In genomic region chr4:103326994-103327393, GRCm38 (mm10) we compare ENCODE assay signal across 10 mouse cellular contexts. TPM values are rescaled to one million over a fixed set of nuclear protein-coding genes. Genes with fewer than 3 reads are reported as not detected.
DNase-seq lines count a peak whose midpoint lies in the region; ATAC-seq and TF ChIP-seq lines count a peak whose summit lies in the region.
"Had no signal": no experiment of that assay in that cellular context is flagged by ENCODE, and none has a peak within 500 bp of the region (broad histone marks: within the 10 kb centered on the region; RNA-seq: fewer than 3 reads in every experiment).

No protein-coding gene starts in this region.

- no peak for ATAC-seq in heart, embryonic 12.5 days (ENCODE audit: insufficient number of reproducible peaks, low FRiP score)
- peak; percentile 69; the same call in 1 of the 2 replicates for ATAC-seq in common myeloid progenitor, adult 5-6 weeks (replicated peaks; ENCODE audit: low read depth, poor library complexity, severe bottlenecking)
- peak; percentile 82 for ATAC-seq in liver, postnatal 0 days
- ATAC-seq in forebrain, embryonic 12.5 days (ENCODE audit: low FRiP score), result no peak
- no peak for ATAC-seq in erythroblast, adult 5-6 weeks (replicated peaks; ENCODE audit: low FRiP score, poor library complexity, severe bottlenecking)

- no peaks in the 10 kb centered on the region for H3K27me3 ChIP-seq in heart, embryonic 12.5 days (replicated peaks)
- no peaks in the 10 kb centered on the region for H3K27me3 ChIP-seq in E14TG2a.4 (ENCODE audit: insufficient read depth, low read length)
- no peaks in the 10 kb centered on the region for H3K27me3 ChIP-seq in liver, postnatal 0 days (ENCODE audit: insufficient read depth, low read length)
- H3K27me3 ChIP-seq in forebrain, embryonic 12.5 days, result peaks cover 10% of the 10 kb centered on the region
- peaks cover 18% of the 10 kb centered on the region for H3K27me3 ChIP-seq in forebrain, embryonic 10.5 days (ENCODE audit: poor library complexity, severe bottlenecking)
- H3K27me3 ChIP-seq: megakaryocyte, embryonic 14.5 days had no signal

- H3K9me3 ChIP-seq in heart, embryonic 12.5 days (replicated peaks), result no peaks in the 10 kb centered on the region
- H3K9me3 ChIP-seq in E14TG2a.4 (ENCODE audit: low read length), result no peaks in the 10 kb centered on the region
- H3K9me3 ChIP-seq in liver, postnatal 0 days (ENCODE audit: low read length), result no peaks in the 10 kb centered on the region
- no peaks in the 10 kb centered on the region for H3K9me3 ChIP-seq in forebrain, embryonic 12.5 days
- no peaks in the 10 kb centered on the region for H3K9me3 ChIP-seq in forebrain, embryonic 10.5 days
- H3K9me3 ChIP-seq: megakaryocyte, embryonic 14.5 days had no signal

- peaks cover 7% of the 10 kb centered on the region; the same call in 1 of the 2 replicates for H3K4me1 ChIP-seq in heart, embryonic 12.5 days (replicated peaks)
- H3K4me1 ChIP-seq in E14TG2a.4 (replicated peaks; ENCODE audit: low read depth, low read length), result no peaks in the 10 kb centered on the region; the same call in 1 of the 2 replicates
- H3K4me1 ChIP-seq in liver, postnatal 0 days (ENCODE audit: insufficient read depth), result no peaks in the 10 kb centered on the region
- H3K4me1 ChIP-seq in forebrain, embryonic 12.5 days, result peaks cover 5% of the 10 kb centered on the region; the same call in 1 of the 2 replicates
- peaks cover 9% of the 10 kb centered on the region; the same call in 1 of the 2 replicates for H3K4me1 ChIP-seq in forebrain, embryonic 10.5 days

- DNase-seq in heart, adult 18-20 months, result peak; percentile 70 to 79
- peak; percentile 80 for DNase-seq in liver, postnatal 0 days
- DNase-seq in forebrain, embryonic 10.5 days (ENCODE audit: extremely low spot score, low spot score), result no peak

- H3K27ac ChIP-seq in heart, embryonic 12.5 days (ENCODE audit: poor library complexity, severe bottlenecking), result no peak overlapping the region
- H3K27ac ChIP-seq in liver, postnatal 0 days (ENCODE audit: low read depth), result no peak overlapping the region
- H3K27ac ChIP-seq in forebrain, embryonic 12.5 days, result no peak overlapping the region
- no peak overlapping the region for H3K27ac ChIP-seq in forebrain, embryonic 10.5 days

- no peak for TF ChIP-seq EP300 in liver, postnatal 0 days (IDR thresholded peaks at IDR 0.05; ENCODE audit: low read depth)

- H3K9ac ChIP-seq in heart, embryonic 12.5 days, result no peak overlapping the region
- H3K9ac ChIP-seq in liver, postnatal 0 days (replicated peaks), result no peak overlapping the region
- H3K9ac ChIP-seq in forebrain, embryonic 12.5 days, result no peak overlapping the region

- no peak overlapping the region for H3K4me2 ChIP-seq in heart, embryonic 12.5 days
- no peak overlapping the region for H3K4me2 ChIP-seq in liver, postnatal 0 days (ENCODE audit: low read depth, low read length)
- H3K4me2 ChIP-seq in forebrain, embryonic 12.5 days, result no peak overlapping the region

- H3K4me3 ChIP-seq in heart, embryonic 12.5 days, result no peak overlapping the region
- no peak overlapping the region for H3K4me3 ChIP-seq in E14TG2a.4 (replicated peaks; ENCODE audit: low read length)
- no peak overlapping the region for H3K4me3 ChIP-seq in liver, postnatal 0 days (ENCODE audit: low read depth, low read length)
- H3K4me3 ChIP-seq in forebrain, embryonic 12.5 days (replicated peaks), result no peak overlapping the region
- H3K4me3 ChIP-seq in forebrain, embryonic 10.5 days, result no peak overlapping the region
- H3K4me3 ChIP-seq: megakaryocyte, embryonic 14.5 days had no signal

- TF ChIP-seq CTCF in E14TG2a.4 (conservative IDR thresholded peaks at IDR 0.05; ENCODE audit: low read length), result peak; percentile 31
- peak; percentile 72 for TF ChIP-seq CTCF in liver, postnatal 0 days (IDR thresholded peaks at IDR 0.05; ENCODE audit: low read depth)

- 69% methylated on average over 3 of the region's 3 CpGs for WGBS in heart, embryonic 12.5 days
- WGBS in liver, postnatal 0 days (ENCODE audit: insufficient replicate concordance), result 80% methylated on average over 3 of the region's 3 CpGs
- 74% methylated on average over 3 of the region's 3 CpGs for WGBS in forebrain, embryonic 12.5 days
- WGBS in forebrain, embryonic 10.5 days, result 76% methylated on average over 3 of the region's 3 CpGs

- peaks cover 7% of the 10 kb centered on the region for H3K36me3 ChIP-seq in heart, embryonic 12.5 days
- peaks cover 13% of the 10 kb centered on the region for H3K36me3 ChIP-seq in E14TG2a.4 (ENCODE audit: insufficient read depth, low read length)
- peaks cover 16% of the 10 kb centered on the region for H3K36me3 ChIP-seq in liver, postnatal 0 days (replicated peaks; ENCODE audit: insufficient read depth, low read length)
- no peaks in the 10 kb centered on the region; the same call in 1 of the 2 replicates for H3K36me3 ChIP-seq in forebrain, embryonic 12.5 days (replicated peaks)
- peaks cover 9% of the 10 kb centered on the region for H3K36me3 ChIP-seq in forebrain, embryonic 10.5 days (replicated peaks)

RNA-seq across cellular contexts. Expression of gene Oma1, which starts 13.4 kb away (rescaled TPM):
- 10 to 100 TPM; 32.1 to 36.0 TPM for total RNA-seq in heart, adult 18-20 months (2021)
- 20.4 and 21.1 TPM in 2 replicates for polyA plus RNA-seq in heart, embryonic 12.5 days (2016; fragmentation: Nextera tagmentation; extraction: Ambion mirVana)
- total RNA-seq in common myeloid progenitor, adult 5-6 weeks (2017), result 47.5 and 58.2 TPM in 2 replicates
- polyA plus RNA-seq in liver, postnatal 0 days (2015; fragmentation: Nextera tagmentation; extraction: Ambion mirVana), result 10.3 and 11.4 TPM in 2 replicates
- polyA plus RNA-seq in forebrain, embryonic 12.5 days (2016; fragmentation: Nextera tagmentation; extraction: Ambion mirVana), result 12.0 and 13.4 TPM in 2 replicates
- polyA plus RNA-seq in forebrain, embryonic 10.5 days (2016; fragmentation: Nextera tagmentation; extraction: Ambion mirVana), result 16.2 and 17.8 TPM in 2 replicates
- total RNA-seq in erythroblast, adult 5-6 weeks (2015; ENCODE audit: low replicate concordance), result 0.96 and 7.9 TPM in 2 replicates
- 10.0 and 18.7 TPM in 2 replicates for total RNA-seq in erythroblast, adult 5-6 weeks (2017; ENCODE audit: low replicate concordance)

RNA-seq across cellular contexts. Expression of gene 4921539E11Rik, which starts 36.3 kb away (rescaled TPM):
- total RNA-seq in heart, adult 18-20 months (2021), result not detected
- polyA plus RNA-seq in heart, embryonic 12.5 days (2016; fragmentation: Nextera tagmentation; extraction: Ambion mirVana), result not detected in 2 replicates
- total RNA-seq in common myeloid progenitor, adult 5-6 weeks (2017), result not detected in 2 replicates
- polyA plus RNA-seq in liver, postnatal 0 days (2015; fragmentation: Nextera tagmentation; extraction: Ambion mirVana), result not detected in 2 replicates
- 0.08 TPM in 1 of 2 replicates, not detected in the other for polyA plus RNA-seq in forebrain, embryonic 12.5 days (2016; fragmentation: Nextera tagmentation; extraction: Ambion mirVana)
- polyA plus RNA-seq in forebrain, embryonic 10.5 days (2016; fragmentation: Nextera tagmentation; extraction: Ambion mirVana), result not detected in 2 replicates
- not detected in 2 replicates for total RNA-seq in erythroblast, adult 5-6 weeks (2015; ENCODE audit: low replicate concordance)
- total RNA-seq in erythroblast, adult 5-6 weeks (2017; ENCODE audit: low replicate concordance), result not detected in 2 replicates
- total RNA-seq: hematopoietic stem cell, adult 5-6 weeks had no signal

Comparison
In these comparisons a context has a peak if more than half of its experiments do, and no peak if none do; other contexts are left out.
1. ATAC-seq: peak in common myeloid progenitor, adult 5-6 weeks (single experiment) and liver, postnatal 0 days (single experiment); none in heart, embryonic 12.5 days (single experiment), forebrain, embryonic 12.5 days (single experiment) and erythroblast, adult 5-6 weeks (single experiment).